Mouse (Mus musculus): ENCODE measurements around the gene AL607142.1.
A peak's percentile ranks its signal among the peaks of the same experiment; 100 is the strongest.

Gene AL607142.1

DNA sequence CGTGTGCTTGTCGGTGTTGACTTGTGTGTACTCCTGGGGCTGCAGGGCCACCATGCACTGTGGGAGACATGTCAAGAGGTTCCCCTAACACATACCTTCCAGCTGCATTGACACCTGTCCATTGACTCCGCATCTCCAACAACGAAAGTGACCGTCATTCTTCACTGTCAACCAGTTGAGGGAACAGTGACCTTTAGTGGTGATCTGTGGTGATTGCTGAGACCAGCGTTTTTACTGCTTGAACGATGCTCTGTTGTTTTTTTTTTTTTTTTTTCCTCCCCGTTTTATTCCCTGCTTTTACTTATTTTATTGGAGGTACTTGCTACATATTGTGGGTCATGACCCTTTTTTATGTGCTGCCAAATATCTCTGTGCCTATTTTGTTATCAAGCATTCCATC lies 7.3 kb upstream of the AL607142.1 start:
- no peak for DNase-seq

DNA sequence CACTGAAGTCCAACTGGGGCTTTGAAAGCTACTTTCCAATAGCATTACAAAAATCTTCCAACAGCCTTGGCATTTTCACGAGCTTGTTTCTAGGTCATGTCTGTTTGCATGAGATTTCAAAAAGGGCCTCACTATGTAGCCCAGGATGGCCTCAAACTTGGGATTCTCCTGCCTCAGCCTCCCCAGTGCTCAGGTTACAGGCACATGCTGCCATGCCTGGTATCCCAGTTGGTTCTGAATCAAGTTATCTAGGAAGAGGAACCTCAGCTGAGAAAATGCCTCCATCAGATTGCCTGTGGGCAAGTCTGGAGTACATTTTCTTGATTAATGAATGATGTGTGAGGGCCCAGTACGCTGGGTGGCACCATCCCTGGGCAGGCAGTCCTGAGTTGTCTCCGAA lies 6.6 kb upstream of the AL607142.1 start:
- no peak for DNase-seq

GRCm38 (mm10) chr4:120058794-120059193 lies 6.0 kb upstream of the AL607142.1 start:
- peak; percentile 34 for DNase-seq

GRCm38 (mm10) chr4:120061727-120062126 lies 3.1 kb upstream of the AL607142.1 start:
- no peak for DNase-seq

GRCm38 (mm10) chr4:120062198-120062597 lies 2.6 kb upstream of the AL607142.1 start:
- DNase-seq: no peak

GRCm38 (mm10) chr4:120062754-120063153 lies 2.0 kb upstream of the AL607142.1 start:
- no peak for DNase-seq

DNA sequence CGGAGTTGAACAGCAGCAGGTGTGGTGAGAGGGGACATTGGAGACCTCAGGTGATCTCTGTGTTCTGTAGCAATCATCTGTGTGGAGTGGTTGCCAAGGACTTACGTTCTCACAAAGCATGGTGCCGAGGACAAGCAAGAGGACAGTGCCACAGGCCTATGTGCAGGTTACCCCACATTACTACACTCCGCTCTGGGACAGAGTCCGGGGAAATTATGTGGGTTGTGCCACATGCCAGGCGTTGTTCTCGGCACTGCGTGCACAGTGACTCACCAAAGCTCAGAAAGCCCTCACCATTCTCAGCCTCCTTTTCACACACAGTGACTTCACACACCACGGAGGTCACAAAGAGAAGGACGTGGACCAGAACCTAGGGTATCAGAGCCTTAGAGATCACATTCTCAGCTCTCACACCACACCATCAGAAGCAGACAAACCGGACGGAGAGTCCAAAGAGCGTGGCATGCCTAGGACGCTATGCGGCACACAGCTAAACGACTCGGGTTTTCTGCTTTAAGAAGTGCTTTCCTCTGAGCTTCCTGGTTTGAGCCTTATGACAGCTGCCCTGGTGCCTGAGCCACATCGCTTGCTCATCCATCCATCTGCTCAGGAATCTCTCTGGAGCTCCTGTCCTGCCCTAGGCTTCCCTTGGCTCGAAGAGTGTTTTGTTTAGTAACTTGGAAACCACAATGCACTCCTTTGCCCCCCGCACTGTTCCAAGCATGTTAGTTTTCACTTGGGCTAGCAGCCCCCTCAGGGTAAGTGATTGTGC lies 1.3 kb upstream of the AL607142.1 start:
- no peak for DNase-seq

GRCm38 (mm10) chr4:120066841-120067591 lies 2.2 kb downstream of the AL607142.1 start:
- no peak for DNase-seq

DNA sequence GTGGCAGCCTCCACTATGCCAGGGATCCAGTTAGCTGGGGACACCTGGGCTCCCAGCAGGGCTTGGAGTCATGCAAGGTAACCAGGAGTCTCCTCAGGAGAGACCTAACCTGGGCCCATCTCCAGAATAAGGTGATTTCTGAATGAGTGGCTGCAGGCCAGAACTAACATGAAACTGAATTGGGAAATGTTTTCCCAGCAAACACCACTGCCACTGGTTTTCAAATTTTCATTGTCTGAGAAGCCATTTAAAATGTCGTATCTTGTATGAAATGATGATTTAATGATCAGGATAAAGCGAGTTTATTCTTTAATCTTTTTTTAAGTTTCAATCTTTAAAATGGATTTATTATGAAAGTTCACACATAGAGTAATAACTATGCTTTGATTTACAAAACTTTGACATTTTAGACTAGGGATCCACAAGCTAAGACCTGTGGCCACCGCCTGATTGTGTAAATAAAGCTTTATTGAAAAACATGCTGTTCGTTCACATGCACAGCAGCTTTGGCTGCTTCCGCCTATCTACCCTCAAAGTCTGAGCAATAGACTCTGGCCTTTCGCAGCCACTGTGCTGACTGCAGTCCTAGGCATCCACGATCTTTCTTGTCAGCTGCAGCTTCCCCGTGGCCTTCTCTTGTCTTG lies 2.9 kb downstream of the AL607142.1 start:
- DNase-seq: no peak

GRCm38 (mm10) chr4:120068883-120069581 lies 4.2 kb downstream of the AL607142.1 start:
- no peak for DNase-seq

- DNase-seq: no peak
These were observed 4.8 kb downstream of the AL607142.1 start for GRCm38 (mm10) chr4:120069582-120069980.

- no peak for DNase-seq
These were observed 6.6 kb downstream of the AL607142.1 start for GRCm38 (mm10) chr4:120071411-120071810.

DNA sequence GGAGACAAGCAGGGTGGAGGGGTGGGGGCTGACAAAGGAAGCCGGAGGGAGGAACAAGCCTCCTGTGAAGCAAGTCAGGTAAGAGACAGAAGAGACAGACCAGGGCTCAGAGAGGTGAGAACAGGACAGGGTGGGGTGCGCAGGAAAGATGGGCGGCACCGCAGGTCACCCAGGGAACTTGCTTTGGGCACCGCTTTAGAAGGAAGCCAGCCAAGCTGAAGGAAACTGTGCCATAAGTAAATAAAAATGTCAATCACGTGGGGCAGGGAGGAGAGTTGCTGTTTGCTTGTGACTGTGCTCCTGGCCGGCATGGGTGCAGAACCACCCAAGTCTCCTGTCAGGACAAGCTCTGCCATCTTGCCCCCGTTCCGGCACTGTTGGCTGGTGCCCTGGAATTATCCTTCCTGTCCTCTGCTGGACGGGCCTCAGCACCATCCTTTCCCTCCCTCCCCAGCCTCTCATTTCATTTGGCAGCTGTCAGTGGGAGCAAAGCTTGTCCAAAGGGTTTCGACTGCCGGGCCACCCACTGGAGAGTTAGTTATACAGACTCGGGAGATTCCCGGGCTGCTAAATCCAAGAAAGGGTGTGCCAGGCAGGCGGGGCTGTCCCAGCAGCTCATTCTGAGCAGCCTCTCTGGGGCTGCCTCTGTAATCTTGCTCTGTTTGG lies 7.2 kb downstream of the AL607142.1 start:
- peak; percentile 74 for DNase-seq

- no peak for DNase-seq
These were observed 9.3 kb downstream of the AL607142.1 start for GRCm38 (mm10) chr4:120074061-120074460.

DNA sequence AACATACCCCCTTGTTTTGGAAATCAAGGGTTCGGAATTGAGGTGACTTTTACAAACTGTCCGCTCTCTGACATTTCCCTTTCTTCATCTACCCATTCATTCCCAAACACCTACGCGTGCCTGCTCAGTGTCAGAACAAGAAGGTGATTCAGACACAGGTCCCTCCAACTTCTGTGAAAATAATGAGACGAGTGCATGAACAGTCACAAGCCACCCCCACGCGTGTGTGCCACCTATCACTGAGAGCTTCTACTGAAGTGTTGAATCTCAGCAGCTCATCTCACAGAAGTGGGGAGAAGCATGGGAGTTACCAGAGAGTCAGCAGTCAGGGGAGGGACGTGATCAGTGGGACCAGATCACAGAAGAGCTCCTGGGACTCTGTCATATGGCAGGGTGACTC lies 12.5 kb downstream of the AL607142.1 start:
- no peak for DNase-seq

GRCm38 (mm10) chr4:120082527-120082926 lies 17.7 kb downstream of the AL607142.1 start:
- no peak for DNase-seq

- DNase-seq: peak; percentile 73
These were observed 18.9 kb downstream of the AL607142.1 start for GRCm38 (mm10) chr4:120083700-120084099.

DNA sequence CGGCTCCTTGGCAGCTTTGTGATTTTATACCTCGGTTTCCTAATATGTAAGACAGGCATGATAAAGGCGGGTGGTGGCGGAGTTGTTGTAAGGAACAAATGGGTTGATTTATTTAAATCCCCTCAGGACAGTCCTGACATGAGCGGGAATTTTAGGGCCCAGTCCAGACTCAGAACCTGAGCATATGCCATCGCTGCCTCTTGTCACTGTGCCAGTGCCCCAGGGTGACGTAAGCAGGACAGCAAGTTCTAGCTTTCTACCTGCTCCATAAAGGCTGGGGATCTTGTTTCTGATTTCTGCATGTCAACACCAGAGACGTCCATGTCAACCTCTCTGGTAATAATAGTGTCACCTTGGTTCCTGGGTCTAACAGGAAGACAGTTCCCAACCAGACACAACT lies 24.7 kb downstream of the AL607142.1 start:
- no peak for DNase-seq

- DNase-seq: peak; percentile 73
These were observed 27.4 kb downstream of the AL607142.1 start for GRCm38 (mm10) chr4:120091997-120092783.

GRCm38 (mm10) chr4:120096935-120097334 lies 32.1 kb downstream of the AL607142.1 start:
- peak; percentile 46 for DNase-seq

DNA sequence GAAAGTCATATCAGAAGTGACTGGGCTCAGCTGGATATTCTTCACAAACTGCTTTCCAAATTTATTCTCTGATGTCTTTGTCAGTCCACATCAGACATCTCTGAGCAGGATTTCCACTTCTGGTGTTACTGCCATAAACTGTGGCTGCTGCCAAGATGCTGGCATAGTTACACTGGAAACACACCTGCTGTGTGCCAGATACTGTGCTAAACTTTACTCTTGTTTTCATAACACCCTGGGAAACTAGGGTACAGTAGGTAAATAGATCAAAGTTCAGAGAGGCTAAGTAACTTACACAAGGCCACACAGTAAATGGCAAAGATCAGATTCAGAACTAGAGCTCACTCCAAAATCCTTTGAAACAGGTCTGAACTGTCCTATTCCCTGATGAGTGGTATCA lies 36.4 kb downstream of the AL607142.1 start:
- DNase-seq: no peak

GRCm38 (mm10) chr4:120104599-120104998 lies 39.8 kb downstream of the AL607142.1 start:
- DNase-seq: peak; percentile 78
